Mouse (Mus musculus): Measurements from ENCODE around the gene Fam216a.
"Not testable (repeated sequence)": the region's sequence is repeated elsewhere in the genome, so short reads cannot be mapped to it uniquely, and the experiment has no call there.

Gene Fam216a

DNA sequence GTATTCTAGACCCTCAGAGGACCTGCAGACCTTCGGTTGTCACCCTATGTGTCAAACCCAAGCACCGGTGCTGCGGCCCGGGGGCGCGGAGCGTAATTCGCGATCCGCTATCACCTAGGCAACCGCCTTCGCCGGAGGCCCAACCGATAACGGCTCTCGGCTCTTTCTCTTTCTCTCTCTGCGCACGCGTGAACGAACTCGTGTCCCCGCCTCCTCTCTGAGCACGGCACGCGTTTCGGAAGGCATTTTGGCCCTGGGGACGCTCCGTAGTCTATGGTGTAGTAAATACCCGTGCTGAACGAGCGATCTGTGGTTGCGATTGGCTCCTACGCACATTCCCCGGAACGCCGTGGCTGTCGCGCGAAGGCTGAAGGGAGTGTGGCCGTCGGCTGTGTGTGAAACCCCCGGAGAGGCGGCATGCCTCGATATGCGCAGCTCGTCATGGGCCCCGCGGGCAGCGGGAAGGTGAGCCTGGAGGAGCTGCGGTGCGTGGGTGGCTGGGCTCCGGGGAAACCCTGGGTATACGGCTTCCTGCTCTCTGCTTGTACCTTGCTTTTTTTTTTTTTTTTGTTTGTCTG is at the start of gene Fam216a:
TSS of gene Fam216a (minus strand) at position 173 of the 578 bp plus-strand sequence.
- peak; percentile 99 for DNase-seq (ENCODE audit: low spot score in 2 of 2)

GRCm38 (mm10) chr5:122421271-122422068 is 49.3 kb upstream of the Fam216a start, which contains the start of gene Anapc7:
TSS of gene Anapc7 (plus strand) at chr5:122421693.
- no peak for DNase-seq (ENCODE audit: low spot score in 2 of 2)

GRCm38 (mm10) chr5:122420676-122421075 is 48.5 kb upstream of the Fam216a start:
- DNase-seq (ENCODE audit: low spot score in 2 of 2) = not testable (repeated sequence)

DNA sequence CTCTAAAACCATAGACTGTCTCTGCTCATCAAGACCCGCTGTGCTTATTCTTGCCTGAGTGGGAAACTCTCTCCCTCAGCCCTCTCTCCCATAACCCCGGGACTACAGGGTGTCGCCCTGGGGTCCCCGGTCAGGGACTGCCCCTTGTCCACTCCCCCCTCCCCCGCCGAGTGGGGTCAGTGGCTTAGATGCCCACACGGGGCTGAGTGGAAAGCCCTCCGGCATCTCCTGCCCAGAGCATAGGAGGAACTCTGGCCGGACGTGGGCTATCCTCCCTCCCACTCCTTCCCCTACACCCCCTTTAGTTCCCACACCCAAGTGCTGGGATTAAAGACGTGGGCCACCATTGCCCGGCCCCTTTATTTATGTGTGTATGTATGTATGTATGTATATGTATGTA is 43.3 kb upstream of the Fam216a start:
- no peak for DNase-seq (ENCODE audit: low spot score in 2 of 2)

DNA sequence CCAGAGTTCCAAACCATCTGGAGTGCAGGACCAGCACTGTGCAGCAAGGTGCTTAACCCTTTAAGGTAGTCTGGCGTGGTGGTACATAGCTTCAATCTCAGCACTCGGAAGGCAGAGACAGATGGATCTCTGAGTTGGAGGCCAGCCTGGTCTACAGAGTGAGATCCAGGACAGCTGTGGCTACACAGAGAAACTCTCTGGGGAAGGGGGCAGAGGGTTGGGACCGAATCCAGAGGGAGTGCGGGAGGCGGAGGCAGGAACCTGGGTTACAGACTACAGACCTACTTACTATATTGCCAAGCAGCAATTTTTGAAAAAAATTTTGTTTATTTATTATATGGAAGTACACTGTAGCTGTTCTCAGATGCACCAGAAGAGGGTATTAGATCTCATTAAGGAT is 42.2 kb upstream of the Fam216a start:
- DNase-seq (ENCODE audit: low spot score in 2 of 2) = no peak

GRCm38 (mm10) chr5:122412826-122413225 is 40.7 kb upstream of the Fam216a start:
- no peak for DNase-seq (ENCODE audit: low spot score in 2 of 2)

- no peak for DNase-seq (ENCODE audit: low spot score in 2 of 2)
These were observed 39.7 kb upstream of the Fam216a start for GRCm38 (mm10) chr5:122411892-122412291.

DNA sequence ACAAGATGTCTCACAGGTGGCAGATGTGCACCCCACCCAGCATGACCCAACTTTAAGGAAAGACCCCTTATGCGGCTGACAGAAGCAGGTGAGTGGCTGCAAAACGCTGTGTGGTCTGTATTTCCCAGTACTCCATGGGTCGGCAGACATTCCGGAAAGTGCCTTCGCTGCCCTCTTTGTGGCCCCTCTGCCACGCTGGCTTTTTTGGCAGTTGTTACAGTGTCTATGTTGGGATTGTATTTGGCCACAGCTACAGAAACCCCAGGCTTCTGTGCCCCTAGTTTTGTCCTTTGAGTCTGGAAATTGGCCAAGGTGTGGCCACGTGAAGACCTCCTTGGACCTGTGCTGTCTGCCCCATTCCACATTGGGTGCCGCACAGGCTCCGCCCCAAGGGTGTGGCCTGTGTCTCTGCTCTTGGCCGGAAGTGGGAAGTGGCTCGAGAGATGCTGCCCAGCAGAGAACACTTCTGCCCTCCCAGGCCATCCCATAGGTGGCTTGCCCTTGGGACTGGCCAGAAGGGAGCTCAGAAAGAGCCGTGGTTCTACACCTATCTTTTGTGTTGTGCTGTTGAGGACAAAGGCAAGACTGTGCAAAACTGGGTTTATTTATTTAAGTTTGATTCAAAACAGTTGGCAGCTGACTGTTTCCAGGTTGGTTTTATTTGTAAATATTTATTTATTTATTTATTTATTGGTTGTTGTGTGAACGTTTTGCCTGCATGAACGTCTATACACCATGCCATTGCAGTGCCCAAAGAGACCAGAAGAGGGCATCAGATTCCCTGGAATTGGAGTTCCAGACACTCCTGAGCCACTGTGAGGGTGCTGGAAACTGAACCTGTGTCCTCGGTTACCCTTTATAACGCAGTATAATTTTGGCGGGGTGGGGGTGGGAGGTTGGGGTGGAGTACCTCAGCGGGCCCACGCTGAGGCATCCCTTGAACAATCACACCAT is 37.8 kb upstream of the Fam216a start:
- no peak for DNase-seq (ENCODE audit: low spot score in 2 of 2)

GRCm38 (mm10) chr5:122405537-122405936 is 33.4 kb upstream of the Fam216a start:
- DNase-seq (ENCODE audit: low spot score in 2 of 2) = no peak

- no peak for DNase-seq (ENCODE audit: low spot score in 2 of 2)
These were observed 31.2 kb upstream of the Fam216a start for GRCm38 (mm10) chr5:122403362-122403761.

DNA sequence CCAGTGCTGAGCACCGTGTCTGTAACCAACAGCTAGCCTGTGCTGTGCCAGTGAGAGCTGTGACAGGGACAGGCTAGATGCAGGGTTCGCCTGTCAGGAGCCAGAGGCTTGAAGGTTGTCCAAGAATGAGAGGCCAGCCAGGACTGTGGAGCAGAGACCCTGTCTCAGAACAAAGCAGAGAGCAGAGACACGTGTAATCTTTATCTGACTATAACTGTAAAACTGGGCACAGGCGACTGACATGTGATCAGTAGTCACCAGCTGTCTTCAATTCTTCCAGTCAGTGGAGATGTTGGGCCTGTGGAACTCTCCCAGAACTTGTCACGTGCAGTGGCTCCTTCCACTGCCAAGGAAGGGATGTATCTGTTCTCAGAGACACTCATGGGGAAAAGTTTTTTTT is 30.6 kb upstream of the Fam216a start:
- no peak for DNase-seq (ENCODE audit: low spot score in 2 of 2)

DNA sequence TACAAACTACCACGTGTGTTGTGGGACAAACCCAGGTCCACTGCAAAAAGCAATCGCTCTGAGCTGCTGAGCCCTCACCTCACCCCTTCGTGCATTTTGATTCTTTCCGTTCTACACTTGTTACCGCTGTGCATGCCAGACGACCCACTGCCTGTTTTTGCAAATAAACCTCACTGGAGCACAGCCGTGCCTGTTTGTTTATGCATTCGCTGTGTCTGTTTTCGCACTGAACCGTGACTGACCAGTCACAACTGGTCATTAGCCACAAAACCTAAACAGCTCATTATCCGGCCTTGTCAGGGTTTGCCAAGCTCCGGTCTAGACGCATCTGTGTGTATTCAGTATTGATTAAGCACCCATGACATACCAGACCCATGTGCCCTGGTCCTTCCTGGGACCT is 30.0 kb upstream of the Fam216a start:
- DNase-seq (ENCODE audit: low spot score in 2 of 2) = no peak

DNA sequence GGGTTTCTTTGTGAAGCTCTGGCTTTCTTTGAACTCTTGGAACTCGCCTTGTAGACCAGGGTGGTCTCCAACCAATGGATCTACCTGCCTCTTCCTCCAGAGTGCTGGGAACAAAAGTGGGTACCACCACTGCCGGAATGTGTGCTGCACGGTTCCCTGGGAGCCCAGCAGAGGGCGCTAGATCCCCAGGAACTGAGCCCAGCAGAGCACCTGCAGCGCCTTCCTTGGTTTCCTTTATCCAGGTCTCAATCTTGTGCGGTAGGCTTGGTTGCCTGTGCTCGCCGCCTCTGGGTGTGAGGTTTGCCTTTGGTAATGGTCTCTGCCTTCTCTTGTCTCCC is 29.1 kb upstream of the Fam216a start:
- DNase-seq (ENCODE audit: low spot score in 2 of 2) = peak in 1 of 2 experiments; percentile 27

GRCm38 (mm10) chr5:122400628-122401302 is 28.6 kb upstream of the Fam216a start:
- peak in 1 of 2 experiments; percentile 27 for DNase-seq (ENCODE audit: low spot score in 2 of 2)

DNA sequence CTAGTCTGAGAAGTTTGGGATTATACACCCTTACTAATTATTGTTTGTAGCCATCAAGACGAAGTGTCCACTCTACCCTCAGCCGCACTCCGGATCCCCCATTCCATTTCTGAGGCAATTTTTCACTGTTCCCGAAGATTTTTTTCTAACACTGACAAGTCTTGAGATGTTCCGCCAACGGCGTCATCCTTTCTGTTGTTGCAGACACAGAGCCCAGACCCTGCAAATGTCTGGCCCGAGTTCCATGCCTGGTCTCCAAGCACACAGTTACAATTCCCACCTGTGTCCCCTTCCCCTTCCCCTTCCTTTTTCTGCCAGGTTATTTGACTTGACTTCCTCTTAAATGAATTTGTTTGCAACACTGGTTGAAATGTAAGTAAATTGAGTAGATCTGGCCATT is 27.7 kb upstream of the Fam216a start:
- no peak for DNase-seq (ENCODE audit: low spot score in 2 of 2)

- DNase-seq (ENCODE audit: low spot score in 2 of 2) = peak; percentile 43 to 52
These were observed 25.3 kb upstream of the Fam216a start for GRCm38 (mm10) chr5:122397495-122397894.

DNA sequence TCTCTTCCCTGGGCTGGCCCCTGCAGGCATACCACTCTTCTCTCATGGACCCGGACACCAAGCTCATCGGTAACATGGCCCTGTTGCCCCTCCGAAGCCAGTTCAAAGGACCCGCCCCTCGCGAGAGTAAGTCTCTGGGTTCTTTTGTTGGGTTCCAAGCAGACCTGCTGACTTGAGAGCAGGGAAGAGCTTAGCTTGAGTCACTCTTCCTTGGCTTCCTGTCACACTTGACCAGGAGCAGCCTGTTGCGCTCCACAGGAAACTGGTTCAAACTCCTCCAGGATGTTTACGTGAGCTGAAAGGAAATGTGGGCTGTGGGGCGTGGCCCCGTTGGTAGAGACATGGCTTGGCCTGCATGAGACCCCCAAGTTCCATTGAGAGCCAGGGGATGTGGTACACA is 24.6 kb upstream of the Fam216a start:
- DNase-seq (ENCODE audit: low spot score in 2 of 2) = peak; percentile 42 to 47

DNA sequence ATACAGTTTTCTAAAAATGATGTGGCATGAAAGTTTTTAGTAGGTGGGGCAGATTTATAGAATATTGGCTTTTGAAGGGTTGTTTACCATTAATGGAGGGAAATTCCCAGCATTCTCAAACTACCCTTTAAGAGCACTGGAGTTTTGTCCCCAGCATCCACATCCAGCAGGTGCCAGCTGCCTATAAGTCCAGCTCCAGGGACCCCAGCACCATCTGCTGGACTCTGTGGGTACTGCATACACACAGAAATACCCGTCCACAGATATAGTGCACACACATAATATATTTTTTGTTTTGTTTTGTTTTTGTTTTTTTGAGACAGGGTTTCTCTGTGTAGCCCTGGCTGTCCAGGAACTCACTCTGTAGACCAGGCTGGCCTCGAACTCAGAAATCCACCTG is 21.7 kb upstream of the Fam216a start:
- DNase-seq (ENCODE audit: low spot score in 2 of 2) = peak; percentile 64 to 67

- DNase-seq (ENCODE audit: low spot score in 2 of 2) = peak; percentile 35 to 50
These were observed 20.3 kb upstream of the Fam216a start for GRCm38 (mm10) chr5:122392227-122393004.

DNA sequence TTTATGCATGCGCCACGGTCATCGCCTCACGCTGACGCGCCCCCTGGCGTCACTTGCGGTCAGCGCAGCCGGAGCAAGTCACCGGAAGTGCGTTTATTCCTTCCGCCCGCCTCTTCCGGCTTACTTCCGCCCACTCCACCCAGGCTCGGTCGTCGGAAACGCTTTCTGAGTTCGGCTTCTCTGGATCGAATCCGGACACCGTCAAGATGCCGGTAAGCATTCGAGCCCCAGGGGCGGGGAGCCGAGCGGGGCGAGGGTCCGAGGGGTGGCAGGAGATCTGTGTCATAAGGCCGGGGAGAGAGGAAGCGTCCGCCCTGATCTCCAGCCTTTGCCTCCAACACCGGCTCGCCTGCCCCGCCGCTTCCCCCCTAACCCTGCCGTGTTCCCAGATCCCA is 19.6 kb upstream of the Fam216a start, which contains the start of gene Arpc3:
TSS of gene Arpc3 (plus strand) at position 93 of the 395 bp plus-strand sequence.
- DNase-seq (ENCODE audit: low spot score in 2 of 2) = peak; percentile 86 to 90
